Mouse (Mus musculus) forebrain, embryonic 11.5 days (tissue): ENCODE results near the gene Serinc5. TPM values are rescaled to one million over a fixed set of nuclear protein-coding genes. Genes with fewer than 3 reads are reported as not detected.
A peak's percentile ranks its signal among the peaks of the same experiment; 100 is the strongest.

ENCODE experiments used
- ATAC-seq: fragments of 200-750 bp; cut with Nextera tagmentation; replicated peaks from 2 replicates; pipeline ENCODE4 v1.8.0; 2017; ENCODE audit warnings: moderate TSS enrichment; ENCODE audit not compliant: low FRiP score
- DNase-seq: peaks from one replicate; pipeline ENCODE4 v3.0.0-alpha.2; 2017; ENCODE audit warnings: low spot score
- H3K27ac ChIP-seq: fragments of 300-500 bp; sonication (generic); 2 replicates; pipeline ENCODE4 v1.5.1; 2014; ENCODE audit warnings: low read depth, low read length
- H3K27me3 ChIP-seq: fragments of 300-500 bp; sonication (generic); 2 replicates; pipeline ENCODE4 v1.6.1; 2014; ENCODE audit warnings: mild to moderate bottlenecking, low read length, mixed read lengths; ENCODE audit not compliant: control insufficient read depth, insufficient read depth
- H3K36me3 ChIP-seq: fragments of 300-500 bp; sonication (generic); 2 replicates; pipeline ENCODE4 v1.6.1; 2014; ENCODE audit warnings: mild to moderate bottlenecking, low read length, moderate library complexity, mixed read lengths; ENCODE audit not compliant: control insufficient read depth, insufficient read depth
- H3K4me1 ChIP-seq: fragments of 300-500 bp; sonication (generic); replicated peaks from 2 replicates; pipeline ENCODE4 v1.6.1; 2014; ENCODE audit warnings: low read length, mixed read lengths; ENCODE audit not compliant: control insufficient read depth, insufficient read depth
- H3K4me2 ChIP-seq: fragments of 300-500 bp; sonication (generic); 2 replicates; pipeline ENCODE4 v1.6.1; 2014; ENCODE audit warnings: low read depth, mild to moderate bottlenecking, low read length, moderate library complexity, mixed read lengths; ENCODE audit not compliant: severe bottlenecking
- H3K4me3 ChIP-seq: fragments of 300-500 bp; sonication (generic); 2 replicates; pipeline ENCODE4 v1.5.1; 2014; ENCODE audit warnings: low read depth, low read length
- H3K9ac ChIP-seq: fragments of 300-500 bp; sonication (generic); 2 replicates; pipeline ENCODE4 v1.6.1; 2014; ENCODE audit warnings: low read length
- H3K9me3 ChIP-seq: fragments of 300-500 bp; sonication (generic); 2 replicates; pipeline ENCODE4 v1.6.1; 2016; ENCODE audit warnings: low read length, mixed read lengths; ENCODE audit not compliant: control insufficient read depth
- WGBS: fragments of 180-500 bp; shearing (Covaris S2); extraction: QIAGEN DNeasy Blood & Tissue Kit; methylation state at CpG from one replicate; pipeline ENCODE4 v1.1.7; 2014; 5-methylcytosine and 5-hydroxymethylcytosine counted together
- polyA plus RNA-seq: library from polyadenylated mRNA; unstranded; fragments of >200 nt; fragmentation: Nextera tagmentation; extraction: Ambion mirVana; gene quantifications from 2 replicates; pipeline ENCODE4 v1.2.1, GENCODE M21; 2014

The Serinc5 gene
- polyA plus RNA-seq, 1 experiment from 2014 or later = 6.6 TPM

DNA sequence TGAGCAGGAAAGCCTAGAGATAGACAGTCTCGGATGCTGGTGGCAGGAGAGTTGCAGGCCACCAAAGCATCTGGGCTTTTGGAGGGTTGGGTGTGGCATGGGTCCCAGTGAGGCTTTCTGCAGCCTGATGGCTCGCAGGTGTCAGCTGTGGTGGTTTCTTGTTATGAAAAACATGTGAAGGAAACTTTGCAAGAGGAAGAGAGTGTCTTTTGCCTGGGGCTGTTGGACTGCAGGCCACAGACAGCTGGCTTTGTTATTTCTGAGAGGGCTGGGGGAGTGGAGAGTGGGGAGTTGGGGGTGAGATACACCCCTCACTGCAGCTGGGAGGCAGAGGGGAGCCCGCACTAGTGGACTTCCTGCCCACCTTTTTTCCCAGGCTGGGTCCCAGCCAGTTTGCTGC lies 127.9 kb downstream of the Serinc5 start:
- 90% methylated on average over 3 of the region's 3 CpGs for WGBS
- H3K4me1 ChIP-seq = no peaks in the 10 kb centered on the region
- DNase-seq (peak; percentile 44), ATAC-seq (no peak)
- no peaks in the 10 kb centered on the region for H3K27me3 ChIP-seq
- no peak overlapping the region for H3K9ac ChIP-seq
- no peaks in the 10 kb centered on the region for H3K9me3 ChIP-seq
- no peak overlapping the region for H3K27ac ChIP-seq
- no peak overlapping the region for H3K4me3 ChIP-seq
- no peaks in the 10 kb centered on the region for H3K36me3 ChIP-seq
- no peak overlapping the region for H3K4me2 ChIP-seq

DNA sequence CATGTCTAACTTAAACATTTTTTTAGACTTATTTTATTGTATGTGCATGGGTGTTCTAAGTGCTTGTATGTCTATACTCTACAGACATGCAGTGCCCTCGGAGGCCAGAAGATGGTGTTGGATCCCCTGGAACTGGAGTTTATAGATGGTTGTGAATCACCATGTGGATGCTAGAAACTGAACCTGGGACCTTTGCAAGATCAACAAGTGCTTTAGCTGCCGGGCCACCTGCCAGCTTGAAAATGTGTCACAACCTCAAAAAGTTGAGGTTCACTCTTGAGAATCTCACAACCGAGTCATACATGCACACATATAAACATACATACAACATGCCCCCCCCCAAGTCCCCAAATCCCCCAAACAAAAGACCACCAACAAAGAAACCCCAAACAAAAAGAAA lies 129.0 kb downstream of the Serinc5 start:
- H3K4me1 ChIP-seq = no peaks in the 10 kb centered on the region
- WGBS = 87% methylated on average over 3 of the region's 3 CpGs
- H3K36me3 ChIP-seq = no peaks in the 10 kb centered on the region
- H3K4me3 ChIP-seq = no peak overlapping the region
- no peak overlapping the region for H3K4me2 ChIP-seq
- no peaks in the 10 kb centered on the region for H3K9me3 ChIP-seq
- ATAC-seq (no peak), DNase-seq (peak; percentile 30)
- H3K27ac ChIP-seq = no peak overlapping the region
- H3K9ac ChIP-seq = no peak overlapping the region
- no peaks in the 10 kb centered on the region for H3K27me3 ChIP-seq

GRCm38 (mm10) chr13:92740671-92741270 lies 129.9 kb downstream of the Serinc5 start:
- Histone ChIP-seq H3K27me3 (no peaks in the 10 kb centered on the region), H3K9ac (no peak overlapping the region), H3K4me1 (no peaks in the 10 kb centered on the region), H3K4me2 (no peak overlapping the region), H3K9me3 (no peaks in the 10 kb centered on the region), H3K4me3 (no peak overlapping the region), H3K36me3 (no peaks in the 10 kb centered on the region), H3K27ac (no peak overlapping the region)
- ATAC-seq (peak; percentile 57; the same call in 1 of the 2 replicates), DNase-seq (peak; percentile 56)
- 16% methylated on average over 2 of the region's 2 CpGs for WGBS

GRCm38 (mm10) chr13:92742886-92743285 lies 132.0 kb downstream of the Serinc5 start:
- ATAC-seq = no peak

GRCm38 (mm10) chr13:92743337-92743736 lies 132.4 kb downstream of the Serinc5 start:
- Histone ChIP-seq H3K4me2 (no peak overlapping the region), H3K9ac (no peak overlapping the region), H3K9me3 (no peaks in the 10 kb centered on the region), H3K36me3 (no peaks in the 10 kb centered on the region), H3K4me1 (no peaks in the 10 kb centered on the region), H3K27ac (no peak overlapping the region), H3K27me3 (no peaks in the 10 kb centered on the region), H3K4me3 (no peak overlapping the region)
- no peak for ATAC-seq
- WGBS = 78% methylated on average over 5 of the region's 5 CpGs
- DNase-seq = no peak

More at GRCm38 (mm10) chr13:92742886-92743285, 132.0 kb downstream of the Serinc5 start:
- H3K4me1 ChIP-seq = no peaks in the 10 kb centered on the region
- no peak overlapping the region for H3K9ac ChIP-seq
- no peaks in the 10 kb centered on the region for H3K27me3 ChIP-seq
- H3K4me3 ChIP-seq = no peak overlapping the region
- WGBS = 93% methylated on average over 4 of the region's 4 CpGs
- H3K27ac ChIP-seq = no peak overlapping the region
- no peaks in the 10 kb centered on the region for H3K36me3 ChIP-seq
- no peak overlapping the region for H3K4me2 ChIP-seq
- DNase-seq = no peak
- H3K9me3 ChIP-seq = no peaks in the 10 kb centered on the region

DNA sequence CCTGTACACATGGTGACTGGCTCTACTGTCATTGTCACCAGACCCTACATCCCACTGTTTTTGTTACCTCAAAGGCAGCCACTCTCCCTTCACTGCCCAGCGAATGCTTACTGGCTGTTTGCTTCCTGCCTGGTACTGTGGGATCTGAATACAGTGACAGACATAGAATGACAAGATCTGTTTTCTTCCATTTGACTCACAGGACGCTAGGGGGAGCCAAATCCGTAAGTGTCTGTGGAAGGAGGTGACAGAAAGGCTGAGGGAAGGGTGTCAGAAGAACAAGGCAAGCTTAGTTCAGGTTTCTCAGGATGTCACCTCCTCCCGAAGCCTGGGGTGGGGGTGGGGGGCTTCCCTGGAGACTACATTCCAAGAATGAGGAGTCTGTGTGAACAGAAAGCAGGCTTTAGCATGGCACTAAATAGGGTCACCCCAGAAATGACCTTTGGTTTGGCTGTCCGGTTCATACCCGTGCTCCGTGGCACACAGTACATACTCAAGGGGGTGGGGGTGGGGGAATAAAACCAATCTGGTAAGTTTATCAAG lies 140.2 kb downstream of the Serinc5 start:
- no peaks in the 10 kb centered on the region for H3K27me3 ChIP-seq
- no peak overlapping the region for H3K4me2 ChIP-seq
- WGBS = 21% methylated on average over 7 of the region's 7 CpGs
- no peak overlapping the region for H3K4me3 ChIP-seq
- no peaks in the 10 kb centered on the region for H3K9me3 ChIP-seq
- no peak overlapping the region for H3K9ac ChIP-seq
- peak; percentile 72 for ATAC-seq
- no peaks in the 10 kb centered on the region for H3K36me3 ChIP-seq
- H3K27ac ChIP-seq = no peak overlapping the region
- H3K4me1 ChIP-seq = peaks cover 3% of the 10 kb centered on the region; the same call in 1 of the 2 replicates
- DNase-seq = peak; percentile 82

- H3K27me3 ChIP-seq = no peaks in the 10 kb centered on the region
- H3K27ac ChIP-seq = peak overlapping the region; percentile 20; the same call in 1 of the 2 replicates
- H3K4me2 ChIP-seq = no peak overlapping the region
- 64% methylated on average over 21 of the region's 21 CpGs for WGBS
- no peaks in the 10 kb centered on the region for H3K9me3 ChIP-seq
- no peak overlapping the region for H3K9ac ChIP-seq
- DNase-seq (peak; percentile 92), ATAC-seq (peak; percentile 80)
- no peak overlapping the region for H3K4me3 ChIP-seq
- H3K36me3 ChIP-seq = no peaks in the 10 kb centered on the region
- peaks cover 3% of the 10 kb centered on the region; the same call in 1 of the 2 replicates for H3K4me1 ChIP-seq
Observed at GRCm38 (mm10) chr13:92751726-92752565, 141.1 kb downstream of the Serinc5 start.

GRCm38 (mm10) chr13:92753676-92754075 lies 142.8 kb downstream of the Serinc5 start:
- Histone ChIP-seq H3K36me3 (no peaks in the 10 kb centered on the region), H3K4me1 (peaks cover 3% of the 10 kb centered on the region; the same call in 1 of the 2 replicates), H3K9ac (no peak overlapping the region), H3K4me3 (no peak overlapping the region), H3K4me2 (no peak overlapping the region), H3K27me3 (no peaks in the 10 kb centered on the region), H3K27ac (no peak overlapping the region), H3K9me3 (no peaks in the 10 kb centered on the region)
- 92% methylated on average over 8 of the region's 8 CpGs for WGBS
- no peak for DNase-seq
- ATAC-seq = no peak
